Mouse (Mus musculus) left cerebral cortex, postnatal 36 days (tissue): ENCODE measurements at regions not wholly inside any gene's neighbourhood (a gene's known extent, or its start where the extent isn't known, plus 50 kb on each side); places are given as distances from the start of the nearest gene placed in this dataset.
"Not testable (repeated sequence)": the region's sequence is repeated elsewhere in the genome, so short reads cannot be mapped to it uniquely, and the experiment has no call there.

Experiments
- DNase-seq, 2 experiments: peaks; one replicate each; pipeline ENCODE4 v3.0.0; 2021 to 2022; ENCODE audit warnings: low spot score in 2 of 2, mixed read lengths in 1 of 2
- intact Hi-C: fragments of 180-260 bp; cut with DNase I; formaldehyde crosslinking; loops from one replicate; pipeline ENCODE4 v1.15.1; 2025

GRCm38 (mm10) chr13:52277195-52277594 lies 253.9 kb downstream of the Diras2 start:
- intact Hi-C loops = no loop called here
- DNase-seq = no peak

DNA sequence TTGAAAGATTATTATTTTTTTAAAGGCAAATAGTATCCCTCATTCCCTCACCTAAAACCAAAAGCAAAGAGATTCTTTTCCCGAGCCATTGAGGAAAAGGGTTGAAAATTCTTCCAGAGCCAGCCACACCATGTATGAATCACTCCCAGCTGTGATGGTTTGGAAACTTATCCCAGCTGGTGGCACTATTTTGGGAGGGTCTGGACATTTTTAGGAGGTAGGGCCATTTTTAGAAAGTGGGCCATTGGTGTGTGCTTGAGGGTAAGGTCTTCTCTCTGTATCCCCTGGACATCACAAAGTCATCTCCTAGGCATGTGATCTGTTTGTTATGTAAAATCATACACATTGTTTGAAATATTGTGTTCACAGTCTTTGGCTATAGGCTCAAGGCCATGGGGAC lies 252.2 kb downstream of the Diras2 start:
- intact Hi-C loops = no loop called here
- no peak for DNase-seq

- DNase-seq = no peak
- intact Hi-C loops = no loop called here
Measured at GRCm38 (mm10) chr13:52279281-52279969, 251.7 kb downstream of the Diras2 start.

DNA sequence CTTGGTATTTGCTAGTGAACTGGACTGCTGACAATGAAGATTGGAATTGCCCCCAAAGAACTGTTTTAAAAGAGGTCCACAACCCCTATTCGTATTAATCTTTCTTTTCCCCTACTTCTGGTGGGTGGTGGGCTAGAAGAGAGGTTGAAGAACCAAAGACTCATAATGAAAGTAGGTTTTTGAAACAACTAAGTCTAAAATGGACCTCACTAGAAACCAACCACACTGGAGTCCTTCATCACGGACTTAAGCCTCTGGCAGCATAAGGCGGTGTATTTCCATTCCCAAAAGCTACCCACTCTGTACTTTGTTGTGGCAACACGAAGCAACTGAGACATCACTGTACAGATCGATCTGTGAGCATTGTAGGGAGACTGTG lies 251.1 kb downstream of the Diras2 start:
- no peak for DNase-seq
- intact Hi-C loops = loop anchor here (5.0 kb wide), 2 partner anchors 67 to 157 kb away; no protein-coding TSS in a partner anchor

DNA sequence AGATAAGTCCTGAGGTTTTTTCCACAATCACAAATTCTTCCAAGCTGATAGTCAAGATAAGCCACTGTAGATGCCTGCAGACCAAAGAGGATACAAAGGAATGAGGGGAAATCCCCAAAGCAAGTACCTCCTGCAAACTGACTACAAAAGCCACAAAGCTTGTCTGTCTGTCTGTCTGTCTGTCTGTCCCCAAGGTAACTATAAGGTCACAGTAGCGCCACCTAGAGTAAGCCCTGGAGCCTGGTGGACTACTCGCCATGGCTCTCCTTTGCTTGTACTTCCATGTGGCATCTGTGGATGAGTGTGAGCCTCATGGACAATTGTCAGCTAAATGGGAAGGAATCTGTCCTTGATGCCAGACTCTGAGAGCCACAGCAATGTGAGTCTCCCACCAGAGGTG lies 249.8 kb downstream of the Diras2 start:
- intact Hi-C loops = loop anchor here (5.0 kb wide), 2 partner anchors 66 to 156 kb away; no protein-coding TSS in a partner anchor
- DNase-seq = no peak

DNA sequence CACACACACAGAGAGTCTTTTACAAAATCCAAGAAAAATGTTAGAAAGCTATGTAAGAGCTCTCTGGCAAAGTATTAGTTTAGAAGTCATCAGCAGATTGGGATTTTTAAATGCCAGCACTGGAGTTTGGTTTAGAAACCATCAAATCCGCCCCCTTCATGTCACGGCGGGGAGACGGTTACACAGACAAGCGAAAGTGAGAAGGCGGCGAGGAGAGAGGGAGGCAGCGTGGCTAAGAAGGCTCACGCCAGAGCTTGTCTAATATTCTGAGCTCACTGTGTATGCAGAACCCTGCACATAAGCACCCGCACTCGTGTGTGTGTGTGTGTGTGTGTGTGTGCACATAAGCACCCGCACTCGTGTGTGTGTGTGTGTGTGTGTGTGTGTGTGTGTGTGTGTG lies 248.6 kb downstream of the Diras2 start:
- intact Hi-C loops = loop anchor here (5.0 kb wide), 2 partner anchors 65 to 155 kb away; no protein-coding TSS in a partner anchor
- peak; percentile 54 to 59 for DNase-seq

GRCm38 (mm10) chr13:52283456-52283855 lies 247.6 kb downstream of the Diras2 start:
- DNase-seq = no peak
- intact Hi-C loops = loop anchor here (5.0 kb wide), 2 partner anchors 64 to 154 kb away; no protein-coding TSS in a partner anchor

DNA sequence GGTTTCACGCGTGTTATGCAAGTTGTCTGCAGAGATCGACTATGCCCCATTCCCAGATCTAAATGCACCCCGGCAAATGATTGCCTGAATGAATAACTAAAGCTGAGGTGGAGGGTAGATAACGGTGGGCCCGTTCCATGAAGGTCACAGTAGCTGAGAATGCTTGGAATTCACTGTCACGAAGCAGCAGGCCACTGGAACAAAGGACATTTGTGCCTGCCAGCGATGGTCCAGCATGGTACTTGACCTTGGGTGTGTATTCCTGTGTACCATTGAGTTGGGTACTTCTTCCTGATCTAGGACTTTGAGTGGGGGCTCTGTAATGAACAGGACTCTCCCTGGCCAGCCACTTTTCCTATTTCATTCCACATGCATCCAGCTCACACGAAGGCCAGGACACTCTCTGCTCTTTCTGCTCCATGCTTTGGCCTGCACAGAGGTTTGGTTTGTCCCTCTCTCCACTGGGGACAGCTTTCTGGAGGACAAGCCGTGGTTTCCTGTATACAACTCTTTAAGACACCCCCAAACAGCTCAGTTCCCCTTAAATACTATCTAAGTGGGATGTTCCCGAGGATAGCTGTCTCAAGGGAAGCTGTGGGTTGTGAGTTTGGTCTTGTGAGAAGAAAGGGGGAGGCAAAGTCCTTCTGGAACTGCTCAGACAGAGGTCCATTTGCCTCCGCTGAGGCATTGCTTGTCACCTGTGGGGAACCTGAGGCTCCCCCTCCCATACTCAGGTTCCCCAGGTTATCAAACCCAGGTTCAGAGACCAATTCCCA lies 246.9 kb downstream of the Diras2 start:
- no peak for DNase-seq
- intact Hi-C loops = loop anchor here (5.0 kb wide), 2 partner anchors 63 to 153 kb away; no protein-coding TSS in a partner anchor

- intact Hi-C loops = no loop called here
- no peak for DNase-seq
Measured at GRCm38 (mm10) chr13:52288400-52288799, 242.7 kb downstream of the Diras2 start.

GRCm38 (mm10) chr13:52295847-52296246 lies 235.2 kb downstream of the Diras2 start:
- no peak for DNase-seq
- intact Hi-C loops = no loop called here

GRCm38 (mm10) chr13:52296541-52297276 lies 234.4 kb downstream of the Diras2 start:
- intact Hi-C loops = no loop called here
- DNase-seq = no peak

DNA sequence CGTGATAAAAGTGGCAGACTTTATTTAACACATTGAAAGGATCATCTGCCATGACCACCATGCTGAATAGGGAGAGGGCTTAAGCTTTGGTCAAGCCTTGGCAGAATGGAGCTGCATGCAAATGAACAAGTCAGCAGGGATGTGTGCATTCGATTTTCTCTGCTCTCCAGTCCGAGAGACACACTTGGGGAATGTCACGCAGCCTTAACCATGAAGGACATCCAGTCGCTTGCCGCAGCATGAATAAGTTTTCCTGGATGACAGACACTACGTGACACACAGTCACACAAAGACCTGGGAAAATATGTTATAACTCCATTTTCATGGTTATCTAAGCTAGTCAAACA lies 233.8 kb downstream of the Diras2 start:
- intact Hi-C loops = no loop called here
- DNase-seq = no peak

- no peak for DNase-seq
- intact Hi-C loops = no loop called here
Measured at GRCm38 (mm10) chr13:52298362-52298761, 232.7 kb downstream of the Diras2 start.

- intact Hi-C loops, DNase-seq: not testable (repeated sequence)
Measured at GRCm38 (mm10) chr13:52305328-52305727, 225.8 kb downstream of the Diras2 start.

GRCm38 (mm10) chr13:52306783-52307440 lies 224.2 kb downstream of the Diras2 start:
- no peak for DNase-seq
- intact Hi-C loops = no loop called here

GRCm38 (mm10) chr13:52310954-52311353 lies 220.1 kb downstream of the Diras2 start:
- DNase-seq = no peak
- intact Hi-C loops = no loop called here

GRCm38 (mm10) chr13:52318276-52318675 lies 212.8 kb downstream of the Diras2 start:
- no peak for DNase-seq
- intact Hi-C loops = no loop called here

DNA sequence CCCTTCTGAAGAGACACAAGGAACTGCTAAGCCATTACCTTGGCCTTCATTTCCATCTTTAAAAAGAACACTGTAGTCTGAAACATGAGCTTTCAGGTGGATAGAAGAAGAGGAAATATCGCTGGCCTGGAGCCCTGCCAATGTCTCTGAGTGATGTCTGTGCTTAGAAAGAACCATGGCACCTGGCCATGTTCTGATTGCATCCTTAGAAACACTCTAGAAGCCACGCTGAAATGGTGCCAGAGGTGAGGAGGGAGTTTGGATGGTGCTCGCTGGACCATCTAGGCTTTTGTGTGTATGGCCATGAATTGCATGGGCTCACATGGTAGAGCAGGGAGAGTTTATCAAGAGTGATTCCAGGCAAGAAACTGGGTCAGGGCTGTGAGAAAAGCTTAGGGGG lies 207.4 kb downstream of the Diras2 start:
- intact Hi-C loops = no loop called here

DNA sequence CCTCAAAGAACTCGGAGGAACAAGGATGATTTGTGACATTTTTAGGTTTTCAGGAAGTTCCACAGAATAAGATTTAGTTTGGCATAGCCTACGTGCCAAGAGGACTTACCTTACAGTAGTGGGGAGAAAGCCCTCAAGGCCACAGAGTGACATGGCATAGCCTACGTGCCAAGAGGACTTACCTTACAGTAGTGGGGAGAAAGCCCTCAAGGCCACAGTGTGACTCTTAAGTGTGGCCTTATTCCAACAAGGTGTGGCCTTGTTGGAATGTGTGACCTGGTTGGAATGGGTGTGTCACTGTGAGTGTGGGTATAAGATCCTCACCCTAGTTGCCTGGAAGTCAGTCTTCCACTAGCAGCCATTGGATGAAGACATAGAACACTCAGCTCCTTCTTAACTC lies 206.7 kb downstream of the Diras2 start:
- intact Hi-C loops, DNase-seq: not testable (repeated sequence)

More for the DNA sequence above, 207.4 kb downstream of the Diras2 start:
- no peak for DNase-seq

GRCm38 (mm10) chr13:52325647-52326046 lies 205.4 kb downstream of the Diras2 start:
- intact Hi-C loops = not testable (repeated sequence)

More at GRCm38 (mm10) chr13:52325647-52326046, 205.4 kb downstream of the Diras2 start:
- DNase-seq = not testable (repeated sequence)
